Mouse (Mus musculus) spleen, adult 2 months (tissue): Measurements from ENCODE around the gene Dclk2.

Experiments
- CTCF ChIP-seq: fragments of 200-500 bp; IDR thresholded peaks from 2 replicates; pipeline ENCODE4 v1.5.1; 2011; ENCODE audit warnings: mild to moderate bottlenecking, inconsistent platforms; ENCODE audit not compliant: insufficient read depth, insufficient read length, insufficient replicate concordance; ENCODE audit errors: extremely low read depth
- POLR2A ChIP-seq: fragments of 200-500 bp; IDR thresholded peaks from 2 replicates; pipeline ENCODE4 v1.6.1; 2011; ENCODE audit warnings: low read depth, low read length, inconsistent platforms

- no peak for TF ChIP-seq POLR2A
- TF ChIP-seq CTCF, result no peak
Observed at GRCm38 (mm10) chr3:86802825-86803224, 117.8 kb downstream of the Dclk2 start.
